Mouse (Mus musculus) small intestine, adult 2 months (tissue): ENCODE data around the gene Kcne3.

Experiments used
- CTCF ChIP-seq: fragments of 200-500 bp; IDR thresholded peaks from 2 replicates; pipeline ENCODE4 v1.5.1; 2012; ENCODE audit warnings: low read depth, mild to moderate bottlenecking, control low read depth, inconsistent platforms, low read length, moderate library complexity, mixed read lengths; ENCODE audit not compliant: insufficient replicate concordance, insufficient read length; ENCODE audit errors: extremely low read depth
- POLR2A ChIP-seq: fragments of 200-500 bp; IDR thresholded peaks from 2 replicates; pipeline ENCODE4 v1.6.1; 2012; ENCODE audit warnings: low read depth, mild to moderate bottlenecking, control low read depth, inconsistent platforms, low read length, moderate library complexity

- TF ChIP-seq CTCF = no peak
- no peak for TF ChIP-seq POLR2A
Measured at GRCm38 (mm10) chr7:100203616-100204015, 27.3 kb downstream of the Kcne3 start.
